Mouse (Mus musculus) embryo, embryonic 11 days (tissue): ENCODE results near the gene Phb2.

Experiments used
- DNase-seq: peaks from one replicate; pipeline ENCODE4 v3.0.0-alpha.2; 2015

The Phb2 gene

GRCm38 (mm10) chr6:124693243-124693981 lies 18.7 kb upstream of the Phb2 start:
- no peak for DNase-seq

- DNase-seq: no peak
Observed at GRCm38 (mm10) chr6:124694166-124694955, 17.8 kb upstream of the Phb2 start.

GRCm38 (mm10) chr6:124696441-124697150 lies 15.5 kb upstream of the Phb2 start:
- DNase-seq: no peak

GRCm38 (mm10) chr6:124698751-124699150 lies 13.4 kb upstream of the Phb2 start:
- DNase-seq: no peak

- no peak for DNase-seq
Observed at GRCm38 (mm10) chr6:124699366-124699765, 12.8 kb upstream of the Phb2 start.

- DNase-seq: no peak
Observed at GRCm38 (mm10) chr6:124699962-124700610, 12.1 kb upstream of the Phb2 start.

GRCm38 (mm10) chr6:124701338-124701737 lies 10.8 kb upstream of the Phb2 start:
- DNase-seq: no peak

GRCm38 (mm10) chr6:124702102-124702783 lies 9.9 kb upstream of the Phb2 start:
- DNase-seq: no peak

GRCm38 (mm10) chr6:124702784-124703103 lies 9.4 kb upstream of the Phb2 start:
- DNase-seq: peak; percentile 73

GRCm38 (mm10) chr6:124703789-124704188 lies 8.3 kb upstream of the Phb2 start:
- DNase-seq: no peak

GRCm38 (mm10) chr6:124704417-124704816 lies 7.7 kb upstream of the Phb2 start:
- no peak for DNase-seq

- no peak for DNase-seq
Observed at GRCm38 (mm10) chr6:124706061-124706627, 6.0 kb upstream of the Phb2 start.

- DNase-seq: no peak
Observed at GRCm38 (mm10) chr6:124708289-124708889, 3.7 kb upstream of the Phb2 start.

- DNase-seq: no peak
Observed at GRCm38 (mm10) chr6:124712918-124713317, 782 bp downstream of the Phb2 start.

- DNase-seq: peak; percentile 71
Observed at GRCm38 (mm10) chr6:124716864-124717490, 4.8 kb downstream of the Phb2 start.

- no peak for DNase-seq
Observed at GRCm38 (mm10) chr6:124717968-124718367, 5.8 kb downstream of the Phb2 start.

GRCm38 (mm10) chr6:124718703-124719102 lies 6.6 kb downstream of the Phb2 start:
- DNase-seq: no peak

- DNase-seq: no peak
Observed at GRCm38 (mm10) chr6:124719354-124719978, 7.3 kb downstream of the Phb2 start.

- no peak for DNase-seq
Observed at GRCm38 (mm10) chr6:124720904-124721303, 8.8 kb downstream of the Phb2 start.

GRCm38 (mm10) chr6:124722876-124723473 lies 10.8 kb downstream of the Phb2 start:
- DNase-seq: no peak
